Mouse (Mus musculus) 416B (cell line): ENCODE data around the gene Cyp2b13.
"Not testable (repeated sequence)": the region's sequence is repeated elsewhere in the genome, so short reads cannot be mapped to it uniquely, and the experiment has no call there.

ENCODE experiments used
- DNase-seq: peaks from one replicate; pipeline ENCODE4 v3.0.0; 2011; ENCODE audit warnings: low read depth

Gene Cyp2b13

GRCm38 (mm10) chr7:26061197-26061596 lies at the start of gene Cyp2b13:
TSS of gene Cyp2b13 (plus strand) at chr7:26061497.
- not testable (repeated sequence) for DNase-seq

- DNase-seq, result not testable (repeated sequence)
Observed at GRCm38 (mm10) chr7:26019814-26020332, 41.4 kb upstream of the Cyp2b13 start.

- peak; percentile 24 for DNase-seq
Observed at GRCm38 (mm10) chr7:26054885-26055630, 6.2 kb upstream of the Cyp2b13 start.

- not testable (repeated sequence) for DNase-seq
Observed at GRCm38 (mm10) chr7:26071677-26072076, 10.4 kb downstream of the Cyp2b13 start.

GRCm38 (mm10) chr7:26082595-26082994 lies 21.3 kb downstream of the Cyp2b13 start:
- no peak for DNase-seq

GRCm38 (mm10) chr7:26087391-26087790 lies 26.1 kb downstream of the Cyp2b13 start:
- DNase-seq, result no peak

GRCm38 (mm10) chr7:26088578-26088977 lies 27.3 kb downstream of the Cyp2b13 start:
- DNase-seq, result peak; percentile 8

GRCm38 (mm10) chr7:26139623-26140022 lies 78.3 kb downstream of the Cyp2b13 start:
- not testable (repeated sequence) for DNase-seq

GRCm38 (mm10) chr7:26143657-26144056 lies 82.4 kb downstream of the Cyp2b13 start:
- not testable (repeated sequence) for DNase-seq
